Mouse (Mus musculus) stomach, postnatal 0 days (tissue): ENCODE measurements around the gene Acss2.

Source experiments
- CTCF ChIP-seq: IDR thresholded peaks from 2 replicates; pipeline ENCODE4 v1.5.1; 2016; ENCODE audit warnings: antibody characterized with exemption, low read depth, mild to moderate bottlenecking, moderate library complexity
- EP300 ChIP-seq: optimal IDR thresholded peaks from 2 replicates; pipeline ENCODE3; 2016; ENCODE audit warnings: antibody characterized with exemption

- TF ChIP-seq EP300 (no peak), CTCF (no peak)
These were observed 87.0 kb downstream of the Acss2 start for GRCm38 (mm10) chr2:155604560-155605235.
